Mouse (Mus musculus): ENCODE results near the gene Lrrc49. TPM values are rescaled to one million over a fixed set of nuclear protein-coding genes. Genes with fewer than 3 reads are reported as not detected.
A peak's percentile ranks its signal among the peaks of the same experiment; 100 is the strongest.

Gene Lrrc49
- polyA plus RNA-seq, 1 experiment from 2014 or later: 9.0 TPM

- 62% methylated on average over 6 of the region's 6 CpGs for WGBS
- DNase-seq (ENCODE audit: low spot score) (no peak), ATAC-seq (no peak)
- no peaks in the 10 kb centered on the region for H3K4me1 ChIP-seq (ENCODE audit: insufficient read depth, low read depth, low read length)
- no peak overlapping the region for H3K27ac ChIP-seq (ENCODE audit: low read length)
- H3K4me2 ChIP-seq (replicated peaks; ENCODE audit: low read depth, low read length): no peak overlapping the region
- no peak for TF ChIP-seq CTCF (IDR thresholded peaks at IDR 0.05)
- no peak for TF ChIP-seq EP300 (IDR thresholded peaks at IDR 0.05)
- no peaks in the 10 kb centered on the region for H3K36me3 ChIP-seq (ENCODE audit: insufficient read depth, low read length)
- H3K9ac ChIP-seq (replicated peaks; ENCODE audit: low read depth): no peak overlapping the region
- no peaks in the 10 kb centered on the region for H3K9me3 ChIP-seq (ENCODE audit: low read length)
- no peaks in the 10 kb centered on the region for H3K27me3 ChIP-seq (replicated peaks; ENCODE audit: insufficient read depth, low read length)
- H3K4me3 ChIP-seq (ENCODE audit: low read depth, low read length): no peak overlapping the region
Measured at GRCm38 (mm10) chr9:60714191-60714590, 26.2 kb upstream of the Lrrc49 start.

GRCm38 (mm10) chr9:60713616-60714015, 25.7 kb upstream of the Lrrc49 start:
- ATAC-seq: no peak
- TF ChIP-seq EP300 (IDR thresholded peaks at IDR 0.05) (no peak), CTCF (IDR thresholded peaks at IDR 0.05) (no peak)
- WGBS: 41% methylated on average over 4 of the region's 4 CpGs

GRCm38 (mm10) chr9:60712771-60713541, 25.0 kb upstream of the Lrrc49 start, which contains the start of gene Larp6:
Gene Larp6, plus strand, starts transcription at chr9:60712989.
- ATAC-seq (peak; percentile 72), DNase-seq (ENCODE audit: low spot score) (peak; percentile 41)
- H3K9me3 ChIP-seq (ENCODE audit: low read length): no peaks in the 10 kb centered on the region
- no peak within 1 kb of the TSS for H3K27ac ChIP-seq (ENCODE audit: low read length)
- no peak for TF ChIP-seq EP300 (IDR thresholded peaks at IDR 0.05)
- no peak for TF ChIP-seq CTCF (IDR thresholded peaks at IDR 0.05)
- no peaks in the 10 kb centered on the region for H3K36me3 ChIP-seq (ENCODE audit: insufficient read depth, low read length)
- H3K4me3 ChIP-seq (ENCODE audit: low read depth, low read length): peak within 1 kb of the TSS; percentile 51
- H3K27me3 ChIP-seq (replicated peaks; ENCODE audit: insufficient read depth, low read length): no peaks in the 10 kb centered on the region
- WGBS: 3% methylated on average over 55 of the region's 66 CpGs
- peak within 1 kb of the TSS; percentile 48 for H3K9ac ChIP-seq (replicated peaks; ENCODE audit: low read depth)
- no peaks in the 10 kb centered on the region for H3K4me1 ChIP-seq (ENCODE audit: insufficient read depth, low read depth, low read length)
- peak within 1 kb of the TSS; percentile 98 for H3K4me2 ChIP-seq (replicated peaks; ENCODE audit: low read depth, low read length)

More at GRCm38 (mm10) chr9:60713616-60714015, 25.7 kb upstream of the Lrrc49 start:
- Histone ChIP-seq H3K36me3 (ENCODE audit: insufficient read depth, low read length) (no peaks in the 10 kb centered on the region), H3K4me3 (ENCODE audit: low read depth, low read length) (peak overlapping the region; percentile 51; the same call in 1 of the 2 replicates), H3K9me3 (ENCODE audit: low read length) (no peaks in the 10 kb centered on the region), H3K27ac (ENCODE audit: low read length) (no peak overlapping the region), H3K4me1 (ENCODE audit: insufficient read depth, low read depth, low read length) (no peaks in the 10 kb centered on the region), H3K27me3 (replicated peaks; ENCODE audit: insufficient read depth, low read length) (no peaks in the 10 kb centered on the region), H3K9ac (replicated peaks; ENCODE audit: low read depth) (no peak overlapping the region), H3K4me2 (replicated peaks; ENCODE audit: low read depth, low read length) (peak overlapping the region; percentile 98)
- no peak for DNase-seq (ENCODE audit: low spot score)

GRCm38 (mm10) chr9:60712011-60712410, 24.1 kb upstream of the Lrrc49 start:
- ATAC-seq: no peak
- no peaks in the 10 kb centered on the region for H3K9me3 ChIP-seq (ENCODE audit: low read length)
- H3K4me2 ChIP-seq (replicated peaks; ENCODE audit: low read depth, low read length): no peak overlapping the region
- no peaks in the 10 kb centered on the region for H3K36me3 ChIP-seq (ENCODE audit: insufficient read depth, low read length)
- H3K4me1 ChIP-seq (ENCODE audit: insufficient read depth, low read depth, low read length): no peaks in the 10 kb centered on the region
- DNase-seq (ENCODE audit: low spot score): no peak
- H3K4me3 ChIP-seq (ENCODE audit: low read depth, low read length): no peak overlapping the region
- no peaks in the 10 kb centered on the region for H3K27me3 ChIP-seq (replicated peaks; ENCODE audit: insufficient read depth, low read length)
- H3K27ac ChIP-seq (ENCODE audit: low read length): no peak overlapping the region
- WGBS: 73% methylated on average over 5 of the region's 5 CpGs
- H3K9ac ChIP-seq (replicated peaks; ENCODE audit: low read depth): no peak overlapping the region
- no peak for TF ChIP-seq CTCF (IDR thresholded peaks at IDR 0.05)
- no peak for TF ChIP-seq EP300 (IDR thresholded peaks at IDR 0.05)

GRCm38 (mm10) chr9:60709721-60710120, 21.8 kb upstream of the Lrrc49 start:
- no peak overlapping the region for H3K4me3 ChIP-seq (ENCODE audit: low read depth, low read length)
- H3K4me1 ChIP-seq (ENCODE audit: insufficient read depth, low read depth, low read length): no peaks in the 10 kb centered on the region
- H3K27me3 ChIP-seq (replicated peaks; ENCODE audit: insufficient read depth, low read length): no peaks in the 10 kb centered on the region
- 73% methylated on average over 6 of the region's 6 CpGs for WGBS
- H3K36me3 ChIP-seq (ENCODE audit: insufficient read depth, low read length): no peaks in the 10 kb centered on the region
- DNase-seq (ENCODE audit: low spot score) (no peak), ATAC-seq (no peak)
- no peaks in the 10 kb centered on the region for H3K9me3 ChIP-seq (ENCODE audit: low read length)
- no peak overlapping the region for H3K27ac ChIP-seq (ENCODE audit: low read length)
- H3K9ac ChIP-seq (replicated peaks; ENCODE audit: low read depth): no peak overlapping the region
- H3K4me2 ChIP-seq (replicated peaks; ENCODE audit: low read depth, low read length): no peak overlapping the region
- TF ChIP-seq CTCF (IDR thresholded peaks at IDR 0.05): no peak
- TF ChIP-seq EP300 (IDR thresholded peaks at IDR 0.05): no peak

- no peak overlapping the region for H3K27ac ChIP-seq (ENCODE audit: low read length)
- H3K9ac ChIP-seq (replicated peaks; ENCODE audit: low read depth): no peak overlapping the region
- no peak for TF ChIP-seq CTCF (IDR thresholded peaks at IDR 0.05)
- no peak for TF ChIP-seq EP300 (IDR thresholded peaks at IDR 0.05)
- WGBS: 78% methylated on average over 5 of the region's 5 CpGs
- ATAC-seq: no peak
- no peak overlapping the region for H3K4me2 ChIP-seq (replicated peaks; ENCODE audit: low read depth, low read length)
- H3K9me3 ChIP-seq (ENCODE audit: low read length): no peaks in the 10 kb centered on the region
- H3K4me3 ChIP-seq (ENCODE audit: low read depth, low read length): no peak overlapping the region
- no peaks in the 10 kb centered on the region for H3K27me3 ChIP-seq (replicated peaks; ENCODE audit: insufficient read depth, low read length)
- DNase-seq (ENCODE audit: low spot score): no peak
- H3K36me3 ChIP-seq (ENCODE audit: insufficient read depth, low read length): no peaks in the 10 kb centered on the region
- no peaks in the 10 kb centered on the region for H3K4me1 ChIP-seq (ENCODE audit: insufficient read depth, low read depth, low read length)
Measured at GRCm38 (mm10) chr9:60708606-60709005, 20.6 kb upstream of the Lrrc49 start.

Data from lung, postnatal 0 days (tissue).